Mouse (Mus musculus): ENCODE data around the gene Atxn2.

Atxn2 gene

DNA sequence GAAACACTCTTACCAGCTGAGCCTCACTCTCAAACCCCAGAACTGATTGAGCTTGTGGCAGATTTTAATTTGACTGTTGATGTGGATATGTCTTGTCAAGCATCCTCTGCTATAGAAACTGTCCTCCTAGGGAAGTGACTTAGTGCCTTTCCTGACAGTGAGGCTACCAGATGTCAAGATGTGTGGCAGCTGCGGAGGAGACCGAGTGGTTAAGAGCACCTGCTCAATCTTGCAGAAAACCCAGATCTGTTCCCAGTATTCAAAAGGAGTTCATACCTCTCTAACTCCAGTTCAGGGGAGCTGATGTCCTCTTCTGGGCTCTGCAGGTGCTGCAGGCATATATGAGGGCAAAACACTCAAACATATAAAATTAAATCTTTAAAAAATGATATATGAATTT, 53.9 kb downstream of the Atxn2 start:
- DNase-seq (ENCODE audit: low spot score) = no peak

DNA sequence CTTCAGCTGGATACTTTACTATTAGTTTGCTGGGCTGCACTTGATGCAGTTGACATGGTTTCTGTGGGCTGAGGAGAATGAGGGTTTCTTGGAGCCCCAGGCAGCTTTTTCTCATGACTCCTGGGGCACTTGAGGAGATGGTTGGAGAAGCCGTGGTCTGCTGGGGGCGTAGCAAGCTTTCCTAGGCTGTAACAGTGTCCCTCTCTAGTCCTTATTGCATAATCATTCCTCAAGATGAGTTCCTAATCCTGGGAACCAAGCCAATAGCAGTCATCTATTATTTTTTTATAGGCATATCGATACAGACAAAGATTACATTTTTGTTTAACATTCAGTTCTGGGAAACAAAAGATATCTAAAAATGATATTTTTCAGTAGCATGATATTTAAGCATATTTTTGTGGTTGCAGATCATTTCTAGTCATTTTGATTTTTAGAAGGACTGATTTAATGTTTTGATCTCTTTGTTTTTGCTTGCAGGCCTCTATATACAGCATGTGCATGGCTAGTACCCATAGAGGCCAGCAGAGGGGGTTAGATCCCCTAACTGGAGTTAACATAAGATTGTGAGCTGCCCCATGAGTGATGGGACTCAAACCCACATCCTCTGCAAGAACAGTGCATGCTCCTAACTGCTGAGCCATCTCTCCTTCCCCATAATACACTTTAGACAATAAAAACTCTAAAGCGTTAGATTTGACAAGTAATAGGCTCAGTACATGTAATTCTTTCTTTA, 55.1 kb downstream of the Atxn2 start:
- DNase-seq (ENCODE audit: low spot score) = no peak

DNA sequence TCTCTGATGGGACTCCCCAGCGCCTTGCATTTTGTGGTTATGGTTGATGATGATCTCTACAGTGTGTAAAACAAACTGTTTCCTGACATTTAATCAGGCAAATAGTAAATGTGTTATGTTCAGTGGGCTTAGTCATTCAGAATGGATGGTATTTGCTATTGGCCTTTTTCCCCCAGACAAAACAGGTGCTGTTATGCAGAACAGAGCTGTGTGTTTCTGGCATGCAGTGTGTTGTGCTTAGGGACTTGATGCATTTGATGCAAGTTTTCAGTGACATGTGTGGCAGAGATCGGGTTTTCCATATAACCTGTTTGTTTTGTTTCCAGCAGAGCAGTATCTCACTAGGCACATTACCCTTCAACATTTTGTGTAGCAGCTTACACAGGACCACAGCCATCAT, 56.4 kb downstream of the Atxn2 start:
- no peak for DNase-seq (ENCODE audit: low spot score)

GRCm38 (mm10) chr5:121769827-121770226, 58.7 kb downstream of the Atxn2 start:
- no peak for DNase-seq (ENCODE audit: low spot score)

GRCm38 (mm10) chr5:121771611-121772010, 60.5 kb downstream of the Atxn2 start:
- no peak for DNase-seq (ENCODE audit: low spot score)

DNA sequence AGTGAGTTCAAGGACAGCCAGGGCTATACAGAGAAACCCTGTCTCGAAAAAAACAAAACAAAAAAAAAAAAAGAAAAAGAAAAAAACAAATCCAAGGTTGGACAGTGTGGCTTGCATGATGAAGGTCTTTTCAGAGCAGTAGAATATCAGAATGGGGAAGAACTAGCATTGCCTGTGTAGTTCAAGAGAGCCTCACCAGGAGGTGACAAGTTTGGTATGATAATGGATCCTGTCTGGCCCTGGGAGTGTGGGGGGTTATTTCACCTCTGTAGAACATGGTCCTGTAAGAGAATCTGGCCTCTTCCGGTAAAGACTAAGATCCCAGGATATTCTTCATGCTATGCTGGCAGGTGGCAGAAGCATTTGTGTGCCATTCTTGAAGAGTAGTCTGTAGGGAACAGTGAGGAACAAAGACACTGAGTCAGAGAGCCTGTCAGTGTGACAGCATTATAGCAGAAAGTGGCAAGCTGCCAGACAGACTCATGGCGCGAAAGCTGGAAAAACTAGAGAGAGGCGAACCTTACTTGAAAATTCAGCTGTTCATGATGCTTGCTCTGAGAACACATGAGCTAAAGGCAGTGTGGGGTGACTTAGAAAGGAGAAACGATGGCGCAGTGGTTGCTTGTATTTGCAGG, 67.5 kb downstream of the Atxn2 start:
- no peak for DNase-seq (ENCODE audit: low spot score)

DNA sequence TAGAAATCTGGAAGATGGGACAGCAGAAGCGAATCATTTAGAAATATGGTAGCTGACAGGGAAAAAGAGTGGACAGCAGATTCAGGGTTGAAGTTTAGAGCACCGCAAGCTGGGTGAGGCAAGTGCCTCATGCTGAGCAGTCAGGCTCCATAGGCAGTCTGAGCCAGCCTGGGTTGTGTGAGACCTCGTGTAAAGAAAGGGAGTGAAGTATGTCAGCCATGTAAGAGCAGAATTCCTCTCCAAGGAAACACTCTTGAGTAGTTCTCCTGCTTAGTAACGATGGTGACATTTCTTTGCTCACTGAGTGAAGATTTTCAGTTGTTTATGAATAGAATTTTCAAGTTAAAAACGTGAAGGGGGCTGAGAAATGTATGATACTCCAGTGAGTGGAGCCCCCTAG, 69.0 kb downstream of the Atxn2 start:
- no peak for DNase-seq (ENCODE audit: low spot score)

GRCm38 (mm10) chr5:121782467-121782866, 71.3 kb downstream of the Atxn2 start:
- peak; percentile 36 for DNase-seq (ENCODE audit: low spot score)

- DNase-seq (ENCODE audit: low spot score) = peak; percentile 52
Observed at GRCm38 (mm10) chr5:121783862-121784500, 72.8 kb downstream of the Atxn2 start.

DNA sequence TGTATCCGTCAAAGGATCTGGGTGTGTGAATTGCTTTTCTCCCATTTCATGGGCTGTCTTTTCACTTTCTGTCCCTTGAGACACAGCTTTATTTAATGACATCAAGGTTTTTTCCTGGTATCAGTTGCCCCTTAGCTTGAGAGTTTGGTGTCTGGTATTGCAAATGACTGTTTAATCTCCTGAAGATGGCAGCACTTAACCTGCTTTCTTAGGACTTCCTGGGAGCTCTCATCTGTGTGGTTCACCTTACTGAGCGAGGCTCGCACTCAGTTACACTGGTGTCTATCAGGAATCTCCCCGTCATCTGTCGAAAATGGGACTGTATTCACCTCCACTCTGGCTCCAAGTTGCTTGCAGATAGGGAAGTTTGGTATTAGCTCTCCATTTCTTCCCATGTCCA, 79.9 kb downstream of the Atxn2 start:
- DNase-seq (ENCODE audit: low spot score) = no peak

GRCm38 (mm10) chr5:121795800-121796199, 84.7 kb downstream of the Atxn2 start:
- DNase-seq (ENCODE audit: low spot score) = no peak

GRCm38 (mm10) chr5:121798447-121798846, 87.3 kb downstream of the Atxn2 start:
- DNase-seq (ENCODE audit: low spot score) = no peak

DNA sequence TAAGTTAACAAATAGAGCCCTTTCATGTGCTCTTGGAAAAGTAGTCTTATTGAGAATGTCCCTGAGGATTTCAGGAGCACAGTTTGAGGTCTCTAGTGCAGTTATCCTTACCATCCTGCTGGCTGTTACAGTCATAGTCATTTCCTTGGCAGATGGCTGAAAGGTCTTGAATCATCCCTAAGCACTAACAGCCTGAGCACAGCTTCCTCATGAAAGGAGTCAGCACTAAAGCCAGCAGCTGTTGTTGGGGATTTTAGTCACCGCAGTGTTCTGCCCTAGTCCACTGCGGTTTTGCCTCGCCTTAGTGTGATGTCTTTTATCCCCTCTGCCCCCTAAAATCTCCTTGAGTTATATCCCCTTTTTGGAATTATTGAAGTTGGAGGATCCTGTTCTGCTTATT, 96.0 kb downstream of the Atxn2 start:
- DNase-seq (ENCODE audit: low spot score) = no peak

- no peak for DNase-seq (ENCODE audit: low spot score)
Observed at GRCm38 (mm10) chr5:121808202-121808601, 97.1 kb downstream of the Atxn2 start.

- no peak for DNase-seq (ENCODE audit: low spot score)
Observed at GRCm38 (mm10) chr5:121809667-121810224, 98.6 kb downstream of the Atxn2 start.

- DNase-seq (ENCODE audit: low spot score) = no peak
Observed at GRCm38 (mm10) chr5:121810331-121811151, 99.4 kb downstream of the Atxn2 start.

DNA sequence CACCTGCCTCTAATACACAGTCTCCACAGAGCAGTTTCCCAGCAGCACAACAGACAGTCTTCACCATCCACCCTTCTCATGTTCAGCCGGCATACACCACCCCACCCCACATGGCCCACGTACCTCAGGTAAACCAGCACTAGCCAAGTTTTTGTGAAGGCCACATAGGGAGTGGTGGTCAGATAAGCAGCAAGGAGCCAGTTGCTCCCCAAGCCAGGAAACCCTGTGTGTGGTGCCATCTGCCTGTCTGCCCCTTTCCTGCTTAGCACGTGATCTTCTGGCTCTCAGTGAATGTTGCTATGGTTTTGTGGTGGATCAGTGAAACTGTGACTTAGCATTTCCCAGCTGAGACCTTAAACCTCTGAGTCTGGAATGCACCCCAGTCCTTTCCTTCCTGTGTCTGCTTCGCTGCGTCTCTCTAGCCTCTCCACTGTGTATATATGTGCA, 100.4 kb downstream of the Atxn2 start:
- no peak for DNase-seq (ENCODE audit: low spot score)

GRCm38 (mm10) chr5:121812526-121813243, 101.5 kb downstream of the Atxn2 start:
- DNase-seq (ENCODE audit: low spot score) = no peak

DNA sequence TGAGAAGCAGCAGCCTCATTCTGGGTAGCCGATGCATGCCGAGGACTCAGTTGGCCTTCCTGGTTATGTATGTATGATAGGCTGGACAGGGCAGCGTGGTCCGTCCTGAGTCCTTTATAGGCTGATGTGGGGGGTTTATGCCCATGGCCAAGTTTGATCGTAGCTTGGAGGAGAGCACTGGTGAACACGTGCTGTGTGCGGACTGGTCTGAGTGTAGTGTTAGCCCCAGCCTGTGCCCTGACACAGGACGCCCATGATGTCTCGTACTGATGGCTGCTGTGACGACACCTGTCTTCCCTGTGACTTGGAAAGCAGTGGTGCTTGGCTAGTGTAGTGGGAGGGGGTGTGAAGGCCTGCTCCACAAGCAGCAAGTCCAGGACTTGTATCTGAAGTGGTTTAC, 102.6 kb downstream of the Atxn2 start:
- DNase-seq (ENCODE audit: low spot score) = no peak

- no peak for DNase-seq (ENCODE audit: low spot score)
Observed at GRCm38 (mm10) chr5:121815067-121815466, 103.9 kb downstream of the Atxn2 start.

GRCm38 (mm10) chr5:121815867-121816380, 104.8 kb downstream of the Atxn2 start:
- no peak for DNase-seq (ENCODE audit: low spot score)

Measured in testis, postnatal 14 days (tissue).